Mouse (Mus musculus): Measurements from ENCODE around the gene Taf3. TPM values are rescaled to one million over a fixed set of nuclear protein-coding genes. Genes with fewer than 3 reads are reported as not detected.

The Taf3 gene
- polyA plus RNA-seq, 1 experiment from 2014 or later, result 13.3 TPM

GRCm38 (mm10) chr2:9883803-9884532, 164.4 kb downstream of the Taf3 start:
- no peak overlapping the region for H3K27ac ChIP-seq (ENCODE audit: low read length)
- WGBS, result 2% methylated on average over 27 of the region's 27 CpGs
- no peaks in the 10 kb centered on the region for H3K9me3 ChIP-seq (ENCODE audit: control insufficient read depth, low read length)
- ATAC-seq (ENCODE audit: low read depth), result no peak
- no peak overlapping the region for H3K9ac ChIP-seq (ENCODE audit: low read length)
- peak overlapping the region; percentile 23 for H3K4me3 ChIP-seq (ENCODE audit: low read length)
- peaks cover 72% of the 10 kb centered on the region for H3K27me3 ChIP-seq (ENCODE audit: control insufficient read depth, insufficient read depth, low read depth, low read length)
- peaks cover 14% of the 10 kb centered on the region for H3K4me1 ChIP-seq (replicated peaks; ENCODE audit: control insufficient read depth, insufficient read depth, low read length)
- H3K36me3 ChIP-seq (ENCODE audit: control insufficient read depth, insufficient read depth, low read length), result no peaks in the 10 kb centered on the region
- peak overlapping the region; percentile 50; the same call in 1 of the 2 replicates for H3K4me2 ChIP-seq (ENCODE audit: low read depth, low read length)

DNA sequence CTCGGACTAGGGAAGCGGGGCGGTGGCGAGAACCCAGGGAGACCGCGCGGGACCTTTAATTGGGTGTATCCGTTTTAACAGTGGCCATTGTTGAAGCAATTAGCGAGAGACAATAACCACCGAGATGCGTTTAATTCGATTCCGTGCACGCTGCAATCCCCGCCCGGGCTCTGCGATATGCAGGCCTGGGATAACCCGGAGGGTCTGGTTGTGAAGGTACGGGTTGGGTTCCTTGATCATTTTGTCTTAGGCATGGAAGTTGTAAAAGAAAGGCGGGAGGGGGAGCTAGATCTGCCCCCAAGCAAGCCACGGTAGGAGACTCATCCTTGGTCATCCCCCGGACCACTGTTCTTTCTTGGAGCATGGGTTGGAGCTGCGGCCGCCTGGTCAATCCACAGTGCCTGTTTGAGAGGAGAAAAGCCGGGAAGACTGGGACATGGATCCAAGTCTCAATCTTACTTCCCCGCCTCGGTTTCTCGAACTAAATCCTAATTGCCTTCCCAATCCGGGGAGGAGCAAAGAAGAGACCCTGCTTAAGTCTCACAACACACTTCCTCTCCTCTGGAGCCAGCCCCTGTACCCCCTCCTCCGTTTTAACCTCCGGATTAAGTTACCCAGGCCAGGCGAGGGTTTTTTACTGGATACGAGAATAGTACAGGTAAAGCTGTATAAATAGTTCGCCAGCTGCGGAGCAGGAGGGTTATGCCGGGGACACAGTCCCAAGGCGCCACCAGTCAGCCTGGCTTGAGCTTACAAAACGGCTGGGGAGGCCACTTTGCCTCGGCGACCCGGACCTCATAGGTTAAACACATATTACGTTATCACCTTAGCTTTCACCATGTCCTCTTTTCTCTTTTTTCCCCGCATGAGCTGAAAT, 165.2 kb downstream of the Taf3 start:
- 2% methylated on average over 43 of the region's 43 CpGs for WGBS
- no peak overlapping the region for H3K9ac ChIP-seq (ENCODE audit: low read length)
- no peaks in the 10 kb centered on the region for H3K9me3 ChIP-seq (ENCODE audit: control insufficient read depth, low read length)

DNA sequence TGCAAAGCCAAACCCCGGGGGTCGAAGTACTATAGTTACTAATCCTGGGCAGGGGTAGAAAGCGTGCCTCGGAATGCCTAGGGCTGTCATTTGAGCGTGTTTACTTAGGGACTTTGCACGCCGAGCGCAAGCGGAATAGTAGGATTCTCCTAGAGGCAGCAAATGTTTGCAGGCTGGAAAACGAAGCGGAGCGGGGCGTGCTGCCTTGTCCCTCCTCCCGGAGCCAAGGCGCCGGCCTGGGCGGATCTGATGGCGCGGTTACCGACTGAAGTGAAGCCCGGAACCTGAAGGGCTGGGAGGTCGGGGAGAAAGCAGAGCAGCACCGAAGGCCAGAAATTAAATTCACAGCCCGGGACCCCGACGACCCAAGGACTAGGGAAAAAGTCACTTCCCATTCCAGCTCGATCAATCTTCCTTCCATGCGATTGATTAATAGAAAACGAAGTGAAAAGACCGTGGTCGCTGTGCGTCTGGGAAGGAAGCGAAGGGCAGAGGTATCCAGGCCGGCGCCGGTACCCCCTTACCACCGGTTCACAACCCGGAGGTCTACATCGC, 165.9 kb downstream of the Taf3 start:
- peaks cover 23% of the 10 kb centered on the region for H3K4me1 ChIP-seq (replicated peaks; ENCODE audit: control insufficient read depth, insufficient read depth, low read length)
- H3K36me3 ChIP-seq (ENCODE audit: control insufficient read depth, insufficient read depth, low read length), result no peaks in the 10 kb centered on the region
- H3K27ac ChIP-seq (ENCODE audit: low read length), result no peak overlapping the region
- WGBS, result under 1% methylated on average over 39 of the region's 39 CpGs
- ATAC-seq (ENCODE audit: low read depth), result no peak
- no peaks in the 10 kb centered on the region for H3K9me3 ChIP-seq (ENCODE audit: control insufficient read depth, low read length)
- peaks cover 69% of the 10 kb centered on the region for H3K27me3 ChIP-seq (ENCODE audit: control insufficient read depth, insufficient read depth, low read depth, low read length)
- peak overlapping the region; percentile 50 for H3K4me2 ChIP-seq (ENCODE audit: low read depth, low read length)
- H3K4me3 ChIP-seq (ENCODE audit: low read length), result peak overlapping the region; percentile 40
- no peak overlapping the region for H3K9ac ChIP-seq (ENCODE audit: low read length)

More for the DNA sequence above, 165.2 kb downstream of the Taf3 start:
- Histone ChIP-seq H3K4me1 (replicated peaks; ENCODE audit: control insufficient read depth, insufficient read depth, low read length) (peaks cover 18% of the 10 kb centered on the region), H3K27ac (ENCODE audit: low read length) (no peak overlapping the region), H3K4me3 (ENCODE audit: low read length) (peak overlapping the region; percentile 40), H3K27me3 (ENCODE audit: control insufficient read depth, insufficient read depth, low read depth, low read length) (peaks cover 68% of the 10 kb centered on the region), H3K4me2 (ENCODE audit: low read depth, low read length) (peak overlapping the region; percentile 50), H3K36me3 (ENCODE audit: control insufficient read depth, insufficient read depth, low read length) (no peaks in the 10 kb centered on the region)
- no peak for ATAC-seq (ENCODE audit: low read depth)

GRCm38 (mm10) chr2:9881611-9882023, 166.8 kb downstream of the Taf3 start:
- H3K9ac ChIP-seq (ENCODE audit: low read length), result no peak overlapping the region
- no peak for ATAC-seq (ENCODE audit: low read depth)
- H3K27ac ChIP-seq (ENCODE audit: low read length), result no peak overlapping the region
- no peaks in the 10 kb centered on the region for H3K9me3 ChIP-seq (ENCODE audit: control insufficient read depth, low read length)
- H3K4me2 ChIP-seq (ENCODE audit: low read depth, low read length), result peak overlapping the region; percentile 56
- WGBS, result 5% methylated on average over 13 of the region's 13 CpGs
- H3K36me3 ChIP-seq (ENCODE audit: control insufficient read depth, insufficient read depth, low read length), result no peaks in the 10 kb centered on the region
- peaks cover 67% of the 10 kb centered on the region for H3K27me3 ChIP-seq (ENCODE audit: control insufficient read depth, insufficient read depth, low read depth, low read length)
- peaks cover 26% of the 10 kb centered on the region for H3K4me1 ChIP-seq (replicated peaks; ENCODE audit: control insufficient read depth, insufficient read depth, low read length)
- peak overlapping the region; percentile 37 for H3K4me3 ChIP-seq (ENCODE audit: low read length)

- H3K9ac ChIP-seq (ENCODE audit: low read length), result peak within 1 kb of the TSS; percentile 28; the same call in 1 of the 2 replicates
Observed at GRCm38 (mm10) chr2:9881051-9881591, 167.3 kb downstream of the Taf3 start, which contains the start of gene 4930412O13Rik. TSS of gene 4930412O13Rik (plus strand) at chr2:9881252.

GRCm38 (mm10) chr2:9880271-9880670, 168.1 kb downstream of the Taf3 start:
- no peaks in the 10 kb centered on the region for H3K36me3 ChIP-seq (ENCODE audit: control insufficient read depth, insufficient read depth, low read length)
- peaks cover 66% of the 10 kb centered on the region for H3K27me3 ChIP-seq (ENCODE audit: control insufficient read depth, insufficient read depth, low read depth, low read length)
- H3K4me2 ChIP-seq (ENCODE audit: low read depth, low read length), result no peak overlapping the region
- WGBS, result 10% methylated on average over 11 of the region's 11 CpGs
- H3K9me3 ChIP-seq (ENCODE audit: control insufficient read depth, low read length), result no peaks in the 10 kb centered on the region
- 0 out of 2 replicates have a peak overlapping the region, but pooled peaks have one; percentile 3 for H3K4me3 ChIP-seq (ENCODE audit: low read length)
- H3K9ac ChIP-seq (ENCODE audit: low read length), result no peak overlapping the region
- peaks cover 26% of the 10 kb centered on the region for H3K4me1 ChIP-seq (replicated peaks; ENCODE audit: control insufficient read depth, insufficient read depth, low read length)
- H3K27ac ChIP-seq (ENCODE audit: low read length), result no peak overlapping the region
- no peak for ATAC-seq (ENCODE audit: low read depth)

More at GRCm38 (mm10) chr2:9881051-9881591, 167.3 kb downstream of the Taf3 start, which contains the start of gene 4930412O13Rik:
- WGBS, result 1% methylated on average over 33 of the region's 35 CpGs
- peaks cover 26% of the 10 kb centered on the region for H3K4me1 ChIP-seq (replicated peaks; ENCODE audit: control insufficient read depth, insufficient read depth, low read length)
- H3K9me3 ChIP-seq (ENCODE audit: control insufficient read depth, low read length), result no peaks in the 10 kb centered on the region
- no peaks in the 10 kb centered on the region for H3K36me3 ChIP-seq (ENCODE audit: control insufficient read depth, insufficient read depth, low read length)
- peak within 1 kb of the TSS; percentile 40 for H3K4me3 ChIP-seq (ENCODE audit: low read length)
- no peak for ATAC-seq (ENCODE audit: low read depth)
- H3K4me2 ChIP-seq (ENCODE audit: low read depth, low read length), result peak within 1 kb of the TSS; percentile 56
- H3K27ac ChIP-seq (ENCODE audit: low read length), result no peak within 1 kb of the TSS
- peaks cover 67% of the 10 kb centered on the region for H3K27me3 ChIP-seq (ENCODE audit: control insufficient read depth, insufficient read depth, low read depth, low read length)

- H3K4me2 ChIP-seq (ENCODE audit: low read depth, low read length), result peak overlapping the region; percentile 99
- H3K4me1 ChIP-seq (replicated peaks; ENCODE audit: control insufficient read depth, insufficient read depth, low read length), result peaks cover 26% of the 10 kb centered on the region
- peak overlapping the region; percentile 62 for H3K4me3 ChIP-seq (ENCODE audit: low read length)
- 0% methylated on average over 21 of the region's 21 CpGs for WGBS
- ATAC-seq (ENCODE audit: low read depth), result peak; percentile 98
- H3K9me3 ChIP-seq (ENCODE audit: control insufficient read depth, low read length), result no peaks in the 10 kb centered on the region
- H3K36me3 ChIP-seq (ENCODE audit: control insufficient read depth, insufficient read depth, low read length), result no peaks in the 10 kb centered on the region
- H3K9ac ChIP-seq (ENCODE audit: low read length), result 0 out of 2 replicates have a peak overlapping the region, but pooled peaks have one; percentile 21
- H3K27ac ChIP-seq (ENCODE audit: low read length), result no peak overlapping the region
- peaks cover 66% of the 10 kb centered on the region for H3K27me3 ChIP-seq (ENCODE audit: control insufficient read depth, insufficient read depth, low read depth, low read length)
Observed at GRCm38 (mm10) chr2:9879493-9879892, 168.9 kb downstream of the Taf3 start.

- H3K4me3 ChIP-seq (ENCODE audit: low read length), result peak overlapping the region; percentile 62
- no peaks in the 10 kb centered on the region for H3K9me3 ChIP-seq (ENCODE audit: control insufficient read depth, low read length)
- H3K4me2 ChIP-seq (ENCODE audit: low read depth, low read length), result peak overlapping the region; percentile 99
- 0 out of 2 replicates have a peak overlapping the region, but pooled peaks have one; percentile 21 for H3K9ac ChIP-seq (ENCODE audit: low read length)
- peaks cover 66% of the 10 kb centered on the region for H3K27me3 ChIP-seq (ENCODE audit: control insufficient read depth, insufficient read depth, low read depth, low read length)
- H3K36me3 ChIP-seq (ENCODE audit: control insufficient read depth, insufficient read depth, low read length), result no peaks in the 10 kb centered on the region
- under 1% methylated on average over 22 of the region's 22 CpGs for WGBS
- H3K27ac ChIP-seq (ENCODE audit: low read length), result no peak overlapping the region
- peak; percentile 19; the same call in 1 of the 2 replicates for ATAC-seq (ENCODE audit: low read depth)
- H3K4me1 ChIP-seq (replicated peaks; ENCODE audit: control insufficient read depth, insufficient read depth, low read length), result peaks cover 26% of the 10 kb centered on the region
Observed at GRCm38 (mm10) chr2:9879092-9879491, 169.3 kb downstream of the Taf3 start.

Data from lung, embryonic 16.5 days (tissue).